Mouse (Mus musculus): ENCODE results near the gene Upk3b. TPM values are rescaled to one million over a fixed set of nuclear protein-coding genes. Genes with fewer than 3 reads are reported as not detected.

Gene Upk3b
- polyA plus RNA-seq, 1 experiment from 2014 or later: 3.6 TPM

DNA sequence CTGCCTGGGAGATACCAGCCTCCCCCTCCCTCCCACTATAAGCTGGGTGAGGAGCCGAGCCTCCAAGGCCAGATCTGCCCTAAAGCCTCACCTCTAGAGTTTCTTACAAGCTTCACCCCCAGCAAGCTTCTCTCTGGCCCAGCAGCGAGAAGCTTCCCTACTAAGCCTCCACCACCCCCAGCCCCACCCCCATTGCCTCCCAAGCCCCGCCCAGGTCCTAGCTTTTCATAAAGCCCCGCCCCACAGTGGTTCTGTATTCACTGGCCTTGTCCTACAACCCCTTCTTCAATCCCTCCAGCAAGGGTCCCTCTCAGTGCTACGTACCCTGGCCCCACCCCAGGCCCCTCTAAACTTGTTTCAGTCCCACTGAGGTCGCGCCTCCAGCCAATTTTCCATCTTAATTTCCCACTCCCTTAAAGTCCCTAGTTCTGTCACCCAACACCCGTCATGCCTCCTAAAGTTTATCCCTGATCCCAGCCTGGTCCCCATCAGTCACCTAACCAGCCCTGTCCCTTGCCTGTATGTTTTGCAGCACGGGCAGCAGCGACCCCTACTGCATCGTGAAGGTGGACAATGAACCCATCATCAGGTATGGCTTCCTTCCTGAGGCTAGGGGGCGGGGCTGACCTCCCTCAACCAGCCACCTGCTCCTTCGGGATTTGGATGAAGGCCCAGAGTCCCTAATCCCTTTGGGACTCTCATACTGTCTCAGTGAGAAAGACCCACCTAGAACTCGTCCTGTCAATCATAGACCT, 50.7 kb downstream of the Upk3b start:
- no peaks in the 10 kb centered on the region for H3K36me3 ChIP-seq (ENCODE audit: control insufficient read depth, insufficient read depth)
- H3K27me3 ChIP-seq (ENCODE audit: control insufficient read depth, insufficient read depth, low read depth, low read length): peaks cover 19% of the 10 kb centered on the region
- no peak overlapping the region for H3K27ac ChIP-seq (ENCODE audit: low read length)
- H3K4me1 ChIP-seq (ENCODE audit: control insufficient read depth, low read depth, low read length): peaks cover 11% of the 10 kb centered on the region
- no peak for ATAC-seq (ENCODE audit: low read depth)
- H3K9me3 ChIP-seq (replicated peaks; ENCODE audit: control insufficient read depth, low read length): no peaks in the 10 kb centered on the region
- WGBS (ENCODE audit: insufficient replicate concordance): 20% methylated on average over 14 of the region's 14 CpGs
- no peak overlapping the region for H3K4me2 ChIP-seq (ENCODE audit: low read depth, low read length)
- H3K4me3 ChIP-seq (ENCODE audit: low read depth, low read length): no peak overlapping the region
- no peak overlapping the region for H3K9ac ChIP-seq (ENCODE audit: low read depth, low read length)

DNA sequence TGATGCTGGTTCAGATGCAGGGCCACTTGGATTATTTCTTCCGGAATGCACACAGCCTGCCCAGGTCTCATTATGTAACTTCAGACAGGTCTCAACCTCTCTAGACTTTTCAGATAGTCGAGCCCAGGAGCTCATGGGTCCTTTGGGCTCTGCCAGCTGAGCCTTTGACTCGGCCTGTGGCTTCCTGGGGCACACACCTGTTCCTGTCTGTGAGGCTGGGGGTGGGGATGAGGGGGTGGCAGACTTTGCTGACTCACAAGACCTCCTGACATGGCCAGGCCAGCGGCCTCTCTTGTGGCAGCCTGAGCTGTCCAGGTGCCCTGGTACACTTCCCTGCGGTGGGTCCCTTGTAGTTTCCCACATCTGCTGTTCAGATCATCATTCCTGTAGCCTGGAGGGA, 53.6 kb downstream of the Upk3b start:
- ATAC-seq (ENCODE audit: low read depth): no peak
- Histone ChIP-seq H3K36me3 (ENCODE audit: control insufficient read depth, insufficient read depth) (no peaks in the 10 kb centered on the region), H3K4me2 (ENCODE audit: low read depth, low read length) (no peak overlapping the region), H3K4me3 (ENCODE audit: low read depth, low read length) (no peak overlapping the region), H3K27me3 (ENCODE audit: control insufficient read depth, insufficient read depth, low read depth, low read length) (no peaks in the 10 kb centered on the region), H3K4me1 (ENCODE audit: control insufficient read depth, low read depth, low read length) (peaks cover 3% of the 10 kb centered on the region; the same call in 1 of the 2 replicates), H3K9me3 (replicated peaks; ENCODE audit: control insufficient read depth, low read length) (no peaks in the 10 kb centered on the region), H3K9ac (ENCODE audit: low read depth, low read length) (no peak overlapping the region), H3K27ac (ENCODE audit: low read length) (no peak overlapping the region)
- WGBS (ENCODE audit: insufficient replicate concordance): 47% methylated on average over 5 of the region's 5 CpGs

DNA sequence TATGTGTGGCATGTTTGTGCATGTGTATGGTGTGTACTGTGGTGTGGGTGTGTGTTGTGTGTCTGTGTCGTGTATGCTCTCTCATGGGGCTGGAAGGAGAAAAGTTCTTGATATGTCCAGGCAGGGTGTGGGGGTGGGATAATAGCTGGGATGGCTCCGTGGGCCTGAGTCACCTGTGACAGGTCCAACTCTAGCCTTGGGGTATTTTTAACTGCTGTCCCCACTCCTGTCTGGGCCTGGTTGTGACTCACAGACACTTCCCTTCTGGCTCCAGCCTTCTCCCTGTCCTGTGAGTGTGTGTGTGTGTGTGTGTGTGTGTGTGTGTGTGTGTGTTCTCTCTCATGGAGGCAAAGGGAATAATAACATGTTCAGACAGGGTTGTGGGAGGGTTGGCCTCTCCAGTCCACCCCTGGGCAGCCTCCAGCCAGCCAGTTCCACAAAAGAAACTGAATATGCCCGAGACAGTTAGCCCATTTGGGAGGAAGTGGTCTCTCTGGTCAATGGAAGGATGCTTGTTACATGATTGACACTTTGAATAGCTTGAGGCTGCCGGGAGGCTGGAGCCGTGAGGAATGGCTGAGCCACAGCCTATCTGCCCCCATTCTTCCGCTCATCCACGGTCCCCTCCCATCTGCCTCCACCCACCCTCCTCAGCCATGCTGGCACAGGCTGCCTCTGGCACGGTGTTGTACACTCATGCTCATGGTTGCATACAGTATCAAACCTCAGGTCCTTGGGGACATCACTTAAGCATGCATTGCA, 56.1 kb downstream of the Upk3b start:
- no peak for ATAC-seq (ENCODE audit: low read depth)
- Histone ChIP-seq H3K9ac (ENCODE audit: low read depth, low read length) (no peak overlapping the region), H3K27me3 (ENCODE audit: control insufficient read depth, insufficient read depth, low read depth, low read length) (no peaks in the 10 kb centered on the region), H3K4me1 (ENCODE audit: control insufficient read depth, low read depth, low read length) (no peaks in the 10 kb centered on the region), H3K9me3 (replicated peaks; ENCODE audit: control insufficient read depth, low read length) (no peaks in the 10 kb centered on the region), H3K36me3 (ENCODE audit: control insufficient read depth, insufficient read depth) (no peaks in the 10 kb centered on the region), H3K27ac (ENCODE audit: low read length) (no peak overlapping the region), H3K4me3 (ENCODE audit: low read depth, low read length) (no peak overlapping the region), H3K4me2 (ENCODE audit: low read depth, low read length) (no peak overlapping the region)
- 24% methylated on average over 8 of the region's 8 CpGs for WGBS (ENCODE audit: insufficient replicate concordance)

DNA sequence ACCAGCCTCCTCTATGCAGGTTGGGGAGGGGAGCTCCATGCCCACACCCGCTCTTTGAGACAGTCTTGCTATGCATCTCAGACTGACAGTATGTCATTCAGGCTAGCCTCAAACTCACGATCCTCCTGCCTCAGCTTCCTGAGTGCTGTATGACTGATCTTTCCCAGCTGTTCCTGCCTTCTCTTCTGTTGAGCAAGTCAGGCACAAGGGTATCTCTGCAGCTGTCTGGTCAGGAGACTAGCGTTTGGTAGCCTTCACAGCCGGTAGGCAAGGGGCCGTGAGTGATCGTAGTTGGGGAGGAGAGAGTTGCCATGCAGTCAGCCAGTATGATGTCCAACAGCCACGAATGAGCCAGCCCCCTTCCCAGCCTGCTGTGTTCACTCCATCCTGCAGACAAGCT, 56.8 kb downstream of the Upk3b start:
- Histone ChIP-seq H3K9me3 (replicated peaks; ENCODE audit: control insufficient read depth, low read length) (no peaks in the 10 kb centered on the region), H3K27me3 (ENCODE audit: control insufficient read depth, insufficient read depth, low read depth, low read length) (no peaks in the 10 kb centered on the region), H3K27ac (ENCODE audit: low read length) (no peak overlapping the region), H3K4me2 (ENCODE audit: low read depth, low read length) (no peak overlapping the region), H3K9ac (ENCODE audit: low read depth, low read length) (no peak overlapping the region), H3K36me3 (ENCODE audit: control insufficient read depth, insufficient read depth) (no peaks in the 10 kb centered on the region), H3K4me3 (ENCODE audit: low read depth, low read length) (no peak overlapping the region), H3K4me1 (ENCODE audit: control insufficient read depth, low read depth, low read length) (no peaks in the 10 kb centered on the region)
- WGBS (ENCODE audit: insufficient replicate concordance): 51% methylated on average over 7 of the region's 7 CpGs
- ATAC-seq (ENCODE audit: low read depth): no peak

Other genes with a start within 250 kb of the Upk3b start
- not detected in 2 replicates for gene Srrm3, start 231.6 kb upstream of the Upk3b start, polyA plus RNA-seq (2015; fragmentation: Nextera tagmentation; extraction: Ambion mirVana)
- gene Hspb1, start 150.6 kb upstream of the Upk3b start, polyA plus RNA-seq (2015; fragmentation: Nextera tagmentation; extraction: Ambion mirVana): 9.8 and 19.9 TPM in 2 replicates
- gene Ywhag, start 103.9 kb upstream of the Upk3b start, polyA plus RNA-seq (2015; fragmentation: Nextera tagmentation; extraction: Ambion mirVana): 59.2 and 60.1 TPM in 2 replicates
- 1.5 and 1.7 TPM in 2 replicates for gene Ssc4d, start 64.0 kb upstream of the Upk3b start, polyA plus RNA-seq (2015; fragmentation: Nextera tagmentation; extraction: Ambion mirVana)
- gene Zp3, start 58.4 kb upstream of the Upk3b start, polyA plus RNA-seq (2015; fragmentation: Nextera tagmentation; extraction: Ambion mirVana): 0.06 TPM in 1 of 2 replicates, not detected in the other
- gene Dtx2, start 43.7 kb upstream of the Upk3b start, polyA plus RNA-seq (2015; fragmentation: Nextera tagmentation; extraction: Ambion mirVana): 6.0 and 6.5 TPM in 2 replicates
- gene Upk3bl, start 16.0 kb downstream of the Upk3b start, polyA plus RNA-seq (2015; fragmentation: Nextera tagmentation; extraction: Ambion mirVana): not detected in 2 replicates
- 1.9 and 2.0 TPM in 2 replicates for gene Rasa4, start 45.4 kb downstream of the Upk3b start, polyA plus RNA-seq (2015; fragmentation: Nextera tagmentation; extraction: Ambion mirVana)
- gene Polr2j, start 78.1 kb downstream of the Upk3b start, polyA plus RNA-seq (2015; fragmentation: Nextera tagmentation; extraction: Ambion mirVana): 104 and 118 TPM in 2 replicates
- gene Lrwd1, start 97.6 kb downstream of the Upk3b start, polyA plus RNA-seq (2015; fragmentation: Nextera tagmentation; extraction: Ambion mirVana): 30.5 and 33.9 TPM in 2 replicates
- gene Alkbh4, start 97.7 kb downstream of the Upk3b start, polyA plus RNA-seq (2015; fragmentation: Nextera tagmentation; extraction: Ambion mirVana): 11.3 and 12.9 TPM in 2 replicates
- gene Orai2, start 132.2 kb downstream of the Upk3b start, polyA plus RNA-seq (2015; fragmentation: Nextera tagmentation; extraction: Ambion mirVana): 3.6 and 4.0 TPM in 2 replicates
- 20.0 and 20.8 TPM in 2 replicates for gene Prkrip1, start 160.5 kb downstream of the Upk3b start, polyA plus RNA-seq (2015; fragmentation: Nextera tagmentation; extraction: Ambion mirVana)
- 1.9 and 2.1 TPM in 2 replicates for gene Sh2b2, start 208.1 kb downstream of the Upk3b start, polyA plus RNA-seq (2015; fragmentation: Nextera tagmentation; extraction: Ambion mirVana)

Measured in liver, embryonic 16.5 days (tissue).